Mouse (Mus musculus) v-Abl transformed pro-B cells (cell line): Measurements from ENCODE around the gene Tshz2.

ENCODE experiments used
- in situ Hi-C, 2 experiments: fragments of 400-800 bp; cut with MboI; formaldehyde crosslinking; loops; one replicate each; pipeline ENCODE4 v1.15.1; 2025; ENCODE audit not compliant: unreplicated experiment in 2 of 2

Gene Tshz2

DNA sequence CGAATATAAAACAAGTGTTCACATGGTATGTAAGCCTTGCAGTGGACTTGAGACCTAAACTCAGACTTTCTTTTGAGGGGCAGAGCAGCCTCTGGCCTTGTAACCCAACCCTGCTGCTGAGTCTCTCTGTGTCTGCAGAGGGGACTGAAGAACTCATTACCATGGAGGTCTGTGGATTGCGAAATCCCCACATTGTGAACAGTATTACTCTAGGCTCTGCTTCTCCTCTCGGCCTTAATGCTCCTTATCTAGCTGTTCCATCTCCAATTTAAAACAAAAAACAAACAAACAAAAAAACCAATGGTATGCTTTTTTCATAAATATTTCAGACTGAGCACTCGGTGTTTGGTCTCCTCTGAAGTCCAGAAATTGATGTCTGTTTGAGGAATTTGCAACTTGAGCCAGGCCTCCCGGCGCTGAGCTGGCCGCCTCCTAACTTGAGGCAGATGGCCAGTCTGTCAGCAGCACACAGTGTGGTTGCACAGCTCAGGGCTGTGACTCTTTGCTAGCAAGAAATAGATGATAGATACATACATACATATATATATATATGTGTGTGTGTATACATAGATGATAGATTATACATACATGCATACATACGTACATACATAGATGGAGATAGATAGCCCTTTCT is 291.5 kb downstream of the Tshz2 start:
- in situ Hi-C loops: no loop called here

DNA sequence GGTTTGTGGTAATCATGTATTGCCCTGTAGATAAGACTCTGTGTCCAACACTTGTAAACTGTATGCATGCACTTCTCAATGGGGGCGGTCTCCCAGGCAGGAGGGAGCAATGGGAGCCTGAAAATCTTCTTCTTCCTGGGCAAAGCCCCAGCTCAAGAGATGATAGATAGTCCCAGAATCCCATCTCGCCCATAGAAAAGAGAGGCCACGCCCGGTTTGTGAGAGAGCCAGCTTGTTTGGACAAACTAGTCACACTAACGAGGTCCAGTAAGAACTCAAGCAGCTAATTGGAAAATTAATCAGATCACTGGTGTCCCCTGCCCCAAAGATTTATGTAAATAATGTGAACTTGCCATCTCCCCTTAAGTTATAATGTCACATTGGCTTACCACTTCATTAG is 292.7 kb downstream of the Tshz2 start:
- in situ Hi-C loops: no loop called here

GRCm38 (mm10) chr2:169926016-169926415 is 293.2 kb downstream of the Tshz2 start:
- in situ Hi-C loops: no loop called here

- in situ Hi-C loops: no loop called here
Measured at GRCm38 (mm10) chr2:169927401-169927800, 294.6 kb downstream of the Tshz2 start.

- in situ Hi-C loops: no loop called here
Measured at GRCm38 (mm10) chr2:169928447-169929120, 295.8 kb downstream of the Tshz2 start.

- in situ Hi-C loops: no loop called here
Measured at GRCm38 (mm10) chr2:169929540-169930497, 297.0 kb downstream of the Tshz2 start.

- in situ Hi-C loops: no loop called here
Measured at GRCm38 (mm10) chr2:169935642-169936041, 302.8 kb downstream of the Tshz2 start.

DNA sequence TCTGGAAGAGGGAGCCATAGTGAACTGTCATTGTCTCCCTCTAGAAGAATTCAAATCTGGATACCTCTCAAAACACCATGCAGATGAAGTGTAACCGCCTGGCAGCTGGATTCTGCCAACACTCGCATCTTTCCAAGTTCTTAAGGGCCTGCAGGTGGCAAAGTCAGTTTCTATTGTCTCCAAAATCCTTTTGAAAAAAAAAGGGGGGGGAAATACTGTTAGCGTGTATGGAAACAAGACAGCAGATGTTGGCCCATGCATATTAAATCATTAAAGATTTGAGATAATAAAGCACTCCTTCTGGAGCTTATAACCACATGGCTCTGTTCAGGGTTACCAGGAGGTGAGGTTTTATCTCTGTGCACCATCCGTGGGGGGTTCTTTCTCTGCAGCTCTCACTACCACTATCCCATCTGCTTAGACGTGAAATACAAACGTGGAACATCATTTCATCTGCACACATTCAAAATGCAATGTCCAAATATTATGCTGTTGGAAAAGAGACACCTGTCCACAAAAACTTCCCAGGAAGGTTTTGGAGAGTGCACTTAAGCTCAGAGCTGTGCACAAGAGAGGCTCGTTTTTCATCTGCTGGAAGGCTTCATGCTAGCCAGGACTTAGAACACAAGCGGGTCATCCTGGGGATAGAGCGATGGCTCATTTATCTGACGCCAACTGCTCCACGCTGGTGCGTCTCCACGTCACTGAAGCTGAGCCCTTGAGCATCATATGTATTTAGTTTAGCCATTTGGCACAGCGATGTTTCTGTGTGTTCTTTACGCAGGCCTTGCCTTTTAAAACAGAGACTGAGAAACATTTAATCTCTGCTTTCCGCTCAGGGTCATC is 307.7 kb downstream of the Tshz2 start:
- in situ Hi-C loops: no loop called here

GRCm38 (mm10) chr2:169943727-169944126 is 310.9 kb downstream of the Tshz2 start:
- in situ Hi-C loops: no loop called here

- in situ Hi-C loops: no loop called here
Measured at GRCm38 (mm10) chr2:169948139-169948538, 315.3 kb downstream of the Tshz2 start.

- in situ Hi-C loops: no loop called here
Measured at GRCm38 (mm10) chr2:169951041-169951440, 318.2 kb downstream of the Tshz2 start.

DNA sequence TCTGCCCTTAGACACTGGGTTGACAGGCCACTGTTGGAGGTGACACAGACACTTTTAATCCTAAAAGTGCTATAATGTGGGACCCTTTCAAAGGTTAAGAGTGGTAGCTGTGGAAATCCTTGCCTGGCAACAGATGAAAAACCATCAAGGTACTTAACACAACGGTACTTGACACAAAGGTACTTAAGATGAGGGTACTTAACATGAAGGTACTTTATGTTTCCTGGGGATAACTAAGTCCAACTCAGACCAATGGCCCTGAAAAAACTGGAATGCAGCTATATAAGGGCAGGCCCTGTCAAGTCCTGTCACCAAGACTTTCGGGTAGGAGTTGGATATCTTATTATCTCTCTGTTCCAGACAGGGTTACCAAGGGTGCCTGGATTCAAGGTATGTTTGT is 320.2 kb downstream of the Tshz2 start:
- in situ Hi-C loops: no loop called here

GRCm38 (mm10) chr2:169958736-169959573 is 326.1 kb downstream of the Tshz2 start:
- in situ Hi-C loops: no loop called here

DNA sequence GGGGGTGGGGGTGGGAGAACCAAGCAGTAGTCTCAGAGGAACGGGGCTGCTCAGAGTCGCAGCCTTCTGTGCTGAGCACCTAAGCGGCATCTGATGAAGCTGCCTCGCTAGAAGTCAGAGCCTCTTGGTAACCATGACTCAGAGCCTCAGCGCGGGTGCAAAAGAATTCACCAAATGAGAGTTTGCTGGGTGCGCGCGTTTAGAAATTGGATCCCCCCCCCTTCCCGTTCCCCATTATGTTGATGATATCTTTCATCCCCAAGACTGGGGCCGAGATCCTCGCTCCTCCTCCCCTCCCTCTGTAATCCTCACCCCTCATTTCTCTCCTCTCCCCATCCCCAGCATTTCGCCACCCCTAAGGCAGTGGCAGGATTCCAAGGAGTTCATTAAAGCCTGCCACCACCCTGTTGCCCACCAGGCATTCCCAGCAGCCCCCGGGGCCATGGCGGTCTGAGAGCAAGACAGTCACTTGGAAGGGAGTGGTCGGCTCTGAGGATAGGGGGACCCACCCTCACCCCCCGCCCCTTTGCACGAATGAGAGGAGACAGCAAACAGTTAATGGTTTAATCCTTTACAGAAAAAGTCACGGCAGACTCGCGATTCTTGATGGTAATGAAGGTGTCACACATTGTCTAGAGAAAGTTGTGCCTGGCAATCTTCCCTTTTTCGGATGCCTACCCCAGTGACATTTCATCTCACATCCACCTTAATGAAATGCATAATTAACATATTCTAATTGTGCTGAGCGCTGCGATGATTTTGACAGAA is 328.8 kb downstream of the Tshz2 start:
- in situ Hi-C loops: no loop called here

DNA sequence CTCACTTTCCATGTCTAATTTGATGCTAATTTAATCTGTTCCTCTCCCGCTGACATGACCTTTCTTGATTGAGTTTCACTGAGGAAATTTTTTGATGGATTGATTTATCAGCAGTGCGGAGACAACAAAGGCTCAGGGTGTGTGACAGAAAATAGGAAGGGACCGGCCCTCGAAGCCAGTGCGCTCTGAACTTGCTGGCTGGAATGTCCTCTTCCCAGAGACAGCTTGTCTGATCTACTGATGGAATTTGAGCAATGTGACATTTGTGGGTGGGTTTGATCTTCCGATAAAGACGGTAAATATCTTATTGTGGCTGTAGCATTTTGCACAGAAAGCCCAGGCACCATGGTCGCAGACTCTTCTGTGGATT is 329.4 kb downstream of the Tshz2 start:
- in situ Hi-C loops: no loop called here

DNA sequence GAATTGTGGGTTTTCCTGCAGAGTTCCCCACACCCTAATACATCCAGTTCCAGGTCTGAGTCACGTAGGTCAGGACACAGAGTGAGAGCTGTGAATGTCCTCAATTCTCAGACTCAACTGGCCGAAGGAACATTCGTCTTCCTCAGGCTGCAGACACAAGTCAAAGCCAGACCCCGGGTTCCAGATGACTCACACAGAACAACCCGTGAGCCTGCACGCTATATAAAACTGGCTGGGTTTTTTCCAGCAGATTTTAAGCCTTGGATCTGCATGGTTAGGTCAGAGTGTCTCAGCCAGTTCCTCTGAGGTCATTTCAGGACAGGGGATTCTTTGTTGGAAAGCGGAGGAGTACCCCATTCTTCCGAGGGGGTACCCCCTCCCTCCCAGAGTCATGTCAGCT is 330.0 kb downstream of the Tshz2 start:
- in situ Hi-C loops: no loop called here

- in situ Hi-C loops: no loop called here
Measured at GRCm38 (mm10) chr2:169970481-169970880, 337.7 kb downstream of the Tshz2 start.

DNA sequence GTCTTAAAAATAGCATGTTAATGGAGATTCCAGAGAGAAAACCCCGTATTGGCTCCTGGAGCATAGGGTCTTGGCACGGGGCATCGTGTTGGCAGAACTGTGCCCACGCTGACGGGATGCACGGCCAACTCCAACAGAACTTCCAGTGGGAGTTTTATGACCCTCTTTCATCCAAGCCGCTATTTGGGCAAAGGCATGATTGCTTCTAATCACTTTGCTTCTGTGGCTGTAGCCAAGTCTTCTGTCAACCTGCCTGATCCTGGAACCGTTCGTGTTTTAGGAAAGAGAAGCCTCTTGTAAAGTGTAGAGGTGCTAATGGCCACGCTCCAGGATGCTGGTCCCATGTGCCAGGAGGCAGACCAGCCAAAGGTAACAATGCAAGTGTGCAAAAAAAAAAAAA is 350.1 kb downstream of the Tshz2 start:
- in situ Hi-C loops: no loop called here

GRCm38 (mm10) chr2:169987186-169987585 is 354.4 kb downstream of the Tshz2 start:
- in situ Hi-C loops: no loop called here
